Mouse (Mus musculus) kidney, adult 11 months (tissue): ENCODE measurements around the gene Smpd3.
A peak's percentile ranks its signal among the peaks of the same experiment; 100 is the strongest.

Experiments
- DNase-seq: peaks from one replicate; pipeline ENCODE4 v3.0.0; 2022

The Smpd3 gene

GRCm38 (mm10) chr8:106210821-106211345 lies 126.9 kb downstream of the Smpd3 start, which contains the start of the genes Slc7a6os and Prmt7:
TSS of gene Slc7a6os (minus strand) at chr8:106210935.
TSS of gene Prmt7 (plus strand) at chr8:106210936.
- peak; percentile 92 for DNase-seq

DNA sequence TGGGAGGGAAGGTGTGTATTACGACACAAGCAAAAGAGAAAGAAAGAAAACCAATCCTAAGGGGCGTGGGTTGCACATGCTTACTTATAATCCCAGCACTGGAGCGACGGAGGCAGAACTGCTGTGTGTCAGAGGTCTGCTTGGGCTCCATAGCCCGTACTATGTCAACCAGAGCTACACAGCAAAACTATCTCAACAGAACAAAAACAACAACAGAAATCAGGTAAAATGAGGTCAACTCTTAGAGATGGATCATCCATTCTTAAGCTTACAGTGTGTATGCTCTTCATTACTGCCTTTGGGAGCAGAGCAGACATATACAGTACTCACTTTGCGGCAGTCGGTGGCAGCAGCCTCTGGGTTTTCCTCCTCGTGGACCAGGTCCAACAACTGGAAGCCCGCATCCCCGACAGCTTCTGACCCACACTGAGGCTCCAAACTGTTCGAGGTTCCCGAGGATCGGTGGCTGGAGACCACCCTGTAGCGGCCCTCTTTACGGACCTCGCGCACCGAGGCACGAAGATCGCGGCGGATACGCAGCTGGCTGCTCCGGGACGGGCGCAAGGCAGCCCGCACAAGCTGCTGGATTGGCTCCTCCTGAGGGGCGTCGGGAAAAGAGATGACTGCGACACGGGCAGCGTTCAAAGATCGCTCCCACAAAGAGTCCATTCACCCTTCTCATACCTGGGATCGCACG lies 127.6 kb downstream of the Smpd3 start:
- no peak for DNase-seq
